Mouse (Mus musculus): Measurements from ENCODE around the gene Dmpk.
A peak's percentile ranks its signal among the peaks of the same experiment; 100 is the strongest.

Dmpk gene

GRCm38 (mm10) chr7:19075723-19076585 is 7.7 kb upstream of the Dmpk start, which contains the start of gene Dmwd:
TSS of gene Dmwd (plus strand) at chr7:19076227.
- peak; percentile 71 to 73 for DNase-seq (ENCODE audit: low spot score in 2 of 2)

DNA sequence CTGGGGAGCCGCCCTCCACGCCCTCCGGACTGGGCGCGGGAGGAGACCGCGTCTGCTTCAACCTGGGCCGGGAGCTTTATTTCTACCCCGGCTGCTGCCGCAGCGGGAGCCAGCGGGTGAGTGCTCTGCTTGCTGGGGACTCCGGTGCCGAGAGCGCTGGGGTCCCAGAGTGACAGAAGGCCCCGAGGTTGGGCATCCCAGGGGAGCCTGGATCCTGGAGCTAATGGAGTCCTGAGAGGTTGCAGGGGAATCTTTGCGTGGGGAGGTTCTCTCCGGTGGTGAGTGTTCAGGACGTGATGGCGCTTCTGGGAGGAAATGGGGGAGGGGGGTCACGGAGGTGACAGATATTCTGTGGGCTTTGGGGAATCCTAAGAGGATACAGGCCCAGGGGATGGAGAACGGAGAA is 7.1 kb upstream of the Dmpk start:
- DNase-seq (ENCODE audit: low spot score in 2 of 2) = peak in 1 of 2 experiments; percentile 12

DNA sequence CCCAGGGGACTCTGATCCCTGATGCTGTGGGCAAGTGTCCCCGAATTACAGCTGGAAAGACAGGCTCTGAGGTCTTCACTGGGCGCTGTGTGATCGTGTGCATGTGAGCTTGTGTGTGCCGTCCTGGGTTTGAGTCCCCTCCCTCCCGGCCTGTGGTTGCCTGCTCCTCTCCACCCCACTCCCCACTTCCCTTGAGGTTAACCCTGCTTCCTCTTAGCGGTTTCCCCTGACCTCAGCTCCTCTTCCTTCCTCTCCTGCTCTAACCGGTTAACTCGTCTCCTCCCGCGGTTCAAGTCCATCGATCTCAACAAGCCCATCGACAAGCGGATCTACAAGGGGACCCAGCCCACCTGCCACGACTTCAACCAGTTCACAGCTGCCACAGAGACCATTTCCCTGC is 5.9 kb upstream of the Dmpk start:
- DNase-seq (ENCODE audit: low spot score in 2 of 2) = peak; percentile 57

GRCm38 (mm10) chr7:19078732-19079131 is 4.9 kb upstream of the Dmpk start:
- DNase-seq (ENCODE audit: low spot score in 2 of 2) = no peak

DNA sequence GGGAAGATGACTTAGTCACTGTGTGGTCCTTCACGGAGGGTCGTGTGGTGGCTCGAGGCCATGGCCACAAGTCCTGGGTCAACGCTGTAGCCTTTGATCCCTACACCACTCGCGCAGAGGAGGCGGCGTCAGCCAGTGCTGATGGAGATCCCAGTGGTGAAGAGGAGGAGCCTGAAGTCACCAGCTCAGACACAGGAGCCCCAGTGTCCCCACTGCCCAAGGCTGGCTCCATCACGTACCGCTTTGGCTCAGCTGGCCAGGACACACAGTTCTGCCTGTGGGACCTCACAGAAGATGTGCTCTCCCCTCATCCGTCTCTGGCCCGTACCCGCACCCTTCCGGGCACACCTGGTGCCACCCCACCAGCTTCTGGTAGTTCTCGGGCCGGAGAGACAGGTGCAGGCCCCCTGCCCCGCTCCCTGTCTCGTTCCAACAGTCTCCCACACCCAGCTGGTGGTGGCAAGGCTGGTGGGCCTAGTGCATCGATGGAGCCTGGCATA is 3.1 kb upstream of the Dmpk start:
- no peak for DNase-seq (ENCODE audit: low spot score in 2 of 2)

GRCm38 (mm10) chr7:19082171-19082570 is 1.5 kb upstream of the Dmpk start:
- DNase-seq (ENCODE audit: low spot score in 2 of 2) = no peak

DNA sequence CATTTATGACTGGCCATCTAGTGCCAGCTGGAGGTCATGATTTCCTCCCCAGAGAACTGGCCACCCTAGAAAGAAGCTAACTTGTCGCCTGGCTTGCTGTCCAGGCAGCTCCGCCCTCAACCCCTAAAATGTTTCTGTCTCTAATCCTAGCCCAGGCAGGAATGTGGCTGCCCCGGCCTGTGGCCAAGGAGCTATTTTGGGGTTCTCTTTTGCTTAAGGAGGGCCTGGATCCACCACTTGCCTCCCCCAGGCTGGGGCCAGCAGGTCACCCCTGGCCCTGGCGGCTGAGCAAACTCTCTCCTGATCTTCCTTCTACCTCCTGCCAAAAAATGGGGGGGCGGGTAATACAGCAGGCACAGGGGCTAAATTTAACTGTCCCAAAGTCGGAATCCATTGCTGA is 553 bp upstream of the Dmpk start:
- DNase-seq (ENCODE audit: low spot score in 2 of 2) = no peak

DNA sequence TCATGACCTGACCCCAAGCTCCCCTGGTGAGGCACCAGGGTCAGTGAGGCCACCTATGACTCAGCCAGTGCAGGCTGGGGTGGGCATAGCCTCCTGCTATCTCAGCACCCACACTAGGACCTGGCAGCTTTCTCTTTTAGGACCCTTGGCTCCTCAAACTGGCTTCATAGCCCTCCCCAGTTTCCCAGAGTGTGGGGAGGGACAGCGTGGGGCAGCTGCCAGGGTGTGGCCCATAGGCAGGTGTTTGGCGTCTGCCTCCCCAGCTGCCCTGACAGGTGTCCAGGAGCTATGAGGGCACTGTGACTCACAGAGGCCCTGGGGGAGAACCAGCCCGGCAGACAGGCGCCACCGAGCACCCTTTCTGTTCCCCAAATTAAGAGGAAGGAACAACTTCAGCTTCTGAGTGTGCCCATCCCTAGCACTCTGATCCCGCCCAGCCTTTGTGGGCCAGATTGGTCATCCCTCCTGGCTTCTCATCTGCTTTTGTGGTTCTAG is 675 bp downstream of the Dmpk start:
- DNase-seq (ENCODE audit: low spot score in 2 of 2) = peak; percentile 27 to 49

DNA sequence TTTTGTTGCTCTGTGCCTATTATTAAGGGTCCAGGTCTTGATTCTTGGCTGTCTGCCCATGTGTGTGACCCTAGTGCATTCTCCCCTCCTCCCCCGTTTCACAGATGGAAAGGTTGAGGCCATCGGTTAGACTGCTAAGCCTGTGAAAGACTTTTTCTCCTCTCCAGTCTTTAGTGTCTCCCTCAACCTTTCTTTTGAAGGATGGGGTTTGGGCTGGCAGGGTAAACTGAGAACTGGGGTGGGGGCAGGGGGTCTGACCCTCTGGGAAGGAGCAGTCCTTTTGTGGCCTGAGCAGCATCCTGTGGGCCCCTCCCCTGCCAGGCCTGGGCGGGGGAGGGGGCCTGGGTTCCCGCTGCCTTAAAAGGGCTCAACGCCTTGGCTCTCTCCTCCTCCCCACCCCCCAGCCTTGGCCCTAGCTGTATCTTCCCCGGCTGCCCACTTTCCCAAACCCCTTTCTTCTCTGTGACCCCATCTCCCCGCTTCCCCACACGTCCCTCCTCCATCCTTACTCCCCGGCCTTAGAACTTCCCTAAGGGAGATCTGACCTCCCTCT is 1.3 kb downstream of the Dmpk start:
- DNase-seq (ENCODE audit: low spot score in 2 of 2) = no peak

DNA sequence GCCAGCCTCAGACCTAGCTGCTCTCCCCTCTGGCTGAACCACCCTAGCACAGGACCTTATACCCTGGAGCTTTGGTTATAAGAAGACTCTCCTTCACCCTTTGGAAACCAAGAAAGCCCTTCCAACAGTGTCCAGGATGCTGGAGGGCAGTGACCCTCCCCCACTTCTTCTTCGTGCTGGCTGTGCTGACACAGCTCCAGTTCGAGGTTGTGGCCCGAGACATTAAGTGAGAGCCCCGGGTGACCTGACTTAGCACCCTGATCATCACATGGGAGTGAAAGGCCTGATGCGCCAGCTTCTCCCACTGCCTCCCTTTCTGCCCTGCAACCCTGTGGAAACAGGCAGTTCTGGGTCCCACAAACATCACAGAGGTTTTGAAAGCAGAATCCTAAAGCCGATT is 1.8 kb downstream of the Dmpk start:
- peak in 1 of 2 experiments; percentile 7 for DNase-seq (ENCODE audit: low spot score in 2 of 2)

GRCm38 (mm10) chr7:19086042-19086441 is 2.4 kb downstream of the Dmpk start:
- DNase-seq (ENCODE audit: low spot score in 2 of 2) = peak; percentile 48 to 65

DNA sequence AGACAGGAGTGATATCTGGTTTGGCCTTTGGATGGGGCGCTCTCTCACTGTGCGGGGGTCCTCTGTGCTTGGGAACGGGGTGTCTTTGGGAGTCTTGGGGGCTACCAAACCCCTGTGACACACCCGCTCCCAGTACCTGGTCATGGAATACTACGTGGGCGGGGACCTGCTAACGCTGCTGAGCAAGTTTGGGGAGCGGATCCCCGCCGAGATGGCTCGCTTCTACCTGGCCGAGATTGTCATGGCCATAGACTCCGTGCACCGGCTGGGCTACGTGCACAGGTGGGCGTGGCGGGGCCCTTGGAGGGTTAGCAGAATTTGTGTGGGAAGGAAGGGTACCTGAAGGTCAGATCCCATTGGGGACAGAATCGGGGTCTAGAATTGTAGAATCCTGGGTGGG is 3.1 kb downstream of the Dmpk start:
- DNase-seq (ENCODE audit: low spot score in 2 of 2) = no peak

DNA sequence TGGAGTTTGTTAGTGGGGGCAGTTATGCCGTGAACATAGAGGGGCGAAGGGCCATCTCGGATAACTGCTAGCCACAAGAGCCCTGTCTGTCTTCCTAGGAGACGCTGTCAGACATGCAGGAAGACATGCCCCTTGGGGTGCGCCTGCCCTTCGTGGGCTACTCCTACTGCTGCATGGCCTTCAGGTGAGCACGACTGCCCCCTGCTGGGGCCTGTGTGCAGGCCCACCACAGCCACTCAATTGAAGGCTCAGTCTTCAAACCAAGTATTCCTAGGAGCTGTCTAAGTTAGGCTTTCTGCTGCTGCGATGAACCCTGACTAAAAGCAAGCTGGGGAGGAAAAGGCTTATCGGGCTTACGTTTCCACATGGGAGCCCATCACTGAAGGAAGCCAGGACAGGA is 5.2 kb downstream of the Dmpk start:
- peak; percentile 45 to 66 for DNase-seq (ENCODE audit: low spot score in 2 of 2)

- DNase-seq (ENCODE audit: low spot score in 2 of 2) = no peak
Observed at GRCm38 (mm10) chr7:19091913-19092312, 8.3 kb downstream of the Dmpk start.

- no peak for DNase-seq (ENCODE audit: low spot score in 2 of 2)
Observed at GRCm38 (mm10) chr7:19092381-19093173, 8.9 kb downstream of the Dmpk start.

GRCm38 (mm10) chr7:19093174-19093521 is 9.5 kb downstream of the Dmpk start:
- peak; percentile 77 to 87 for DNase-seq (ENCODE audit: low spot score in 2 of 2)

DNA sequence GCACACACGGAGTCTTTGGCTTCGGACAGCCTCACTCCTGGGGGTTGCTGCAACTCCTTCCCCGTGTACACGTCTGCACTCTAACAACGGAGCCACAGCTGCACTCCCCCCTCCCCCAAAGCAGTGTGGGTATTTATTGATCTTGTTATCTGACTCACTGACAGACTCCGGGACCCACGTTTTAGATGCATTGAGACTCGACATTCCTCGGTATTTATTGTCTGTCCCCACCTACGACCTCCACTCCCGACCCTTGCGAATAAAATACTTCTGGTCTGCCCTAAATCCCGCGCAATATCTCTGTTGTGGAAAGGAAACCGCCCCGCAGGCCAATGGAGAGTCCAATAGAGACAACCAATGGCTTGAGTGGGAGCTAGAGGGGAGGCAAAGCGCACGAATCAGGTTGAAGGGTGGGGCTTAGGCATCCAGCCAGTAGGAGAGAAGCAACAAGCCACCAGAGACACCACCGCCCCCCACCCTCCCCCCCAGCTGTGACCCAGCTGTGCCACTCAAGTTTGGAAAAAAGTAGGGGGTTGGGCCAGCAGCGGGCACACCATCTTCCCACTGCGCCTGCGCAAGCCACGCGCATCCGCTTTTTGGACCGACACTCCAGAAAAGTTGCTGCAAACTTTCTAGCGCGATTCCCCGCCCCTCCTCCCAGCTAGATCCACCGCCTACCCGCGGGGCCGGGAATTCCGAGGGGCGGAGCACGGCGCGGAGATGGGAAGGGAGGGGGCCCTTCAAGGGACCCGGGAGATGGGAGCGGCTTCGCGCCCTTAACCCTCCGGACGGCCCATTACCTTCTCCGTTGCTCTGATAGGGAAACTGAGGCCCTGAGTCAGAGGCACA is 10.1 kb downstream of the Dmpk start:
- DNase-seq (ENCODE audit: low spot score in 2 of 2) = peak; percentile 63 to 69

- no peak for DNase-seq (ENCODE audit: low spot score in 2 of 2)
Observed at GRCm38 (mm10) chr7:19094471-19094825, 10.8 kb downstream of the Dmpk start, which contains the start of gene Six5. TSS of gene Six5 (plus strand) at chr7:19094594.

DNA sequence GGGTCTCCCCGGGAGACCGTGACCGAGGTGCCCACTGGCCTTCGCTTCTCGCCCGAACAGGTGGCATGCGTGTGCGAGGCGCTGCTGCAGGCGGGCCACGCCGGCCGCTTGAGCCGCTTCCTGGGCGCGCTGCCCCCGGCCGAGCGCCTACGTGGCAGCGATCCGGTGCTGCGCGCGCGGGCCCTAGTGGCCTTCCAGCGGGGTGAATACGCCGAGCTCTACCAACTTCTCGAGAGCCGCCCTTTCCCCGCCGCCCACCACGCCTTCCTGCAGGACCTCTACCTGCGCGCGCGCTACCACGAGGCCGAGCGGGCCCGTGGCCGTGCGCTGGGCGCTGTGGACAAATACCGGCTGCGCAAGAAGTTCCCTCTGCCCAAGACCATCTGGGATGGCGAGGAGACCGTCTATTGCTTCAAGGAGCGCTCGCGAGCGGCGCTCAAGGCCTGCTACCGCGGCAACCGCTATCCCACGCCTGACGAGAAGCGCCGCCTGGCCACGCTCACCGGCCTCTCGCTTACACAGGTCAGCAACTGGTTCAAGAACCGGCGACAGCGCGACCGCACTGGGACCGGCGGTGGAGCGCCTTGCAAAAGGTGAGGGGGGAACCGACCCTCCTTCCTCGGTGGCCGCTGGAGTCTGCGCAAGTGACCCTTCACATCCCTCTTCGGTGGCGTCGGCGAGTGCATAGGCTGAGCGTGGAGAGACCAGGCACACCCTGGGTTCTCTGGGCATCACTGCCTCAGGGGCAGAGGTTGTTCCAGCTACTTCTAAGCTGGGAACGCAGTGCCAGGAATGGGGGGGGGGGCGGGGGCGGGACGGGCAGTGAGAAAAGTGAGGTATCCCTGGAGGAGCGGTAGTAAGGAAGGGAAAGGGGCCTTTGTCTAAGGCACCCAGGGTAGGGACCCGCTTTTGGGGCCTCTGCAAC is 11.4 kb downstream of the Dmpk start:
- DNase-seq (ENCODE audit: low spot score in 2 of 2) = peak in 1 of 2 experiments; percentile 7

- no peak for DNase-seq (ENCODE audit: low spot score in 2 of 2)
Observed at GRCm38 (mm10) chr7:19095751-19096110, 12.1 kb downstream of the Dmpk start.

Measured in spleen, postnatal 14 days (tissue).